Mouse (Mus musculus): ENCODE measurements around the gene Prmt2. TPM values are rescaled to one million over a fixed set of nuclear protein-coding genes. Genes with fewer than 3 reads are reported as not detected.

The Prmt2 gene
- polyA plus RNA-seq, 2 experiments, result 57.9 to 61.4 TPM

- no peak for ATAC-seq (ENCODE audit: low FRiP score, low read depth)
- TF ChIP-seq POLR2A (IDR thresholded peaks at IDR 0.05; ENCODE audit: borderline replicate concordance, extremely low read depth, insufficient read depth, insufficient read length), result no peak
- DNase-seq (ENCODE audit: low spot score), result no peak
- Histone ChIP-seq H3K4me1 (ENCODE audit: control insufficient read depth, insufficient read depth, low read length) (peaks cover 2% of the 10 kb centered on the region), H3K4me2 (replicated peaks; ENCODE audit: low read depth, low read length, severe bottlenecking) (no peak overlapping the region), H3K27me3 (ENCODE audit: control insufficient read depth, insufficient read depth, low read length) (no peaks in the 10 kb centered on the region), H3K27ac (replicated peaks; ENCODE audit: low read depth, low read length) (no peak overlapping the region), H3K36me3 (ENCODE audit: control insufficient read depth, insufficient read depth, low read length) (no peaks in the 10 kb centered on the region), H3K9me3 (ENCODE audit: control insufficient read depth, low read length) (no peaks in the 10 kb centered on the region), H3K9ac (ENCODE audit: low read depth, low read length, severe bottlenecking) (no peak overlapping the region), H3K4me3 (replicated peaks; ENCODE audit: low read length) (no peak overlapping the region)
- WGBS, result 69% methylated on average over 21 of the region's 21 CpGs
Observed at GRCm38 (mm10) chr10:76247960-76248646, 10.4 kb upstream of the Prmt2 start.

DNA sequence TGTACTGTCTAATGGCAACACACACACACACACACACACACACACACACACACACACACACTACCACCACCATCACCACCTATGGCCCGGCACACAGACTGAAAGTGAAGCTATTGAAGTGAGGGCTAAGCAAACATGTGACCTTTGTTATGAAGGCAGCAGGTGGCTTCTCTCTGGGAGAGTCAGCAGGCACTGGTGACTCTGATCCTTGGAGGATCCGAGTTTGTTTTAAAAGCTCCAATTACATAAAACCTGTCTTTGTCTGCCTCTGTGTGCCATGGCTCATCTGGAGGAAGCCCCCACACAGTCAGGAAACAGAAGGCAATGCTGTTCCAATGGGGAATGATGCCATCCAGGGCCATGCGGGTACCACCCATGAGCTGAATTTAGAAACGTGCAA is 8.9 kb upstream of the Prmt2 start:
- Histone ChIP-seq H3K36me3 (ENCODE audit: control insufficient read depth, insufficient read depth, low read length) (no peaks in the 10 kb centered on the region), H3K9ac (ENCODE audit: low read depth, low read length, severe bottlenecking) (no peak overlapping the region), H3K4me3 (replicated peaks; ENCODE audit: low read length) (no peak overlapping the region), H3K4me2 (replicated peaks; ENCODE audit: low read depth, low read length, severe bottlenecking) (no peak overlapping the region), H3K9me3 (ENCODE audit: control insufficient read depth, low read length) (no peaks in the 10 kb centered on the region), H3K4me1 (ENCODE audit: control insufficient read depth, insufficient read depth, low read length) (no peaks in the 10 kb centered on the region; the same call in 1 of the 2 replicates), H3K27me3 (ENCODE audit: control insufficient read depth, insufficient read depth, low read length) (no peaks in the 10 kb centered on the region), H3K27ac (replicated peaks; ENCODE audit: low read depth, low read length) (no peak overlapping the region)
- DNase-seq (ENCODE audit: low spot score), result no peak
- ATAC-seq (ENCODE audit: low FRiP score, low read depth), result peak; percentile 37; the same call in 1 of the 2 replicates
- TF ChIP-seq POLR2A (IDR thresholded peaks at IDR 0.05; ENCODE audit: borderline replicate concordance, extremely low read depth, insufficient read depth, insufficient read length), result no peak
- WGBS, result 70% methylated on average over 4 of the region's 4 CpGs

- Histone ChIP-seq H3K4me2 (replicated peaks; ENCODE audit: low read depth, low read length, severe bottlenecking) (no peak overlapping the region), H3K27me3 (ENCODE audit: control insufficient read depth, insufficient read depth, low read length) (no peaks in the 10 kb centered on the region), H3K36me3 (ENCODE audit: control insufficient read depth, insufficient read depth, low read length) (no peaks in the 10 kb centered on the region), H3K27ac (replicated peaks; ENCODE audit: low read depth, low read length) (no peak overlapping the region), H3K4me1 (ENCODE audit: control insufficient read depth, insufficient read depth, low read length) (no peaks in the 10 kb centered on the region; the same call in 1 of the 2 replicates), H3K9ac (ENCODE audit: low read depth, low read length, severe bottlenecking) (no peak overlapping the region), H3K4me3 (replicated peaks; ENCODE audit: low read length) (no peak overlapping the region), H3K9me3 (ENCODE audit: control insufficient read depth, low read length) (no peaks in the 10 kb centered on the region)
- WGBS, result 67% methylated on average over 2 of the region's 2 CpGs
- DNase-seq (ENCODE audit: low spot score) (no peak), ATAC-seq (ENCODE audit: low FRiP score, low read depth) (no peak)
- no peak for TF ChIP-seq POLR2A (IDR thresholded peaks at IDR 0.05; ENCODE audit: borderline replicate concordance, extremely low read depth, insufficient read depth, insufficient read length)
Observed at GRCm38 (mm10) chr10:76245106-76245505, 7.4 kb upstream of the Prmt2 start.

DNA sequence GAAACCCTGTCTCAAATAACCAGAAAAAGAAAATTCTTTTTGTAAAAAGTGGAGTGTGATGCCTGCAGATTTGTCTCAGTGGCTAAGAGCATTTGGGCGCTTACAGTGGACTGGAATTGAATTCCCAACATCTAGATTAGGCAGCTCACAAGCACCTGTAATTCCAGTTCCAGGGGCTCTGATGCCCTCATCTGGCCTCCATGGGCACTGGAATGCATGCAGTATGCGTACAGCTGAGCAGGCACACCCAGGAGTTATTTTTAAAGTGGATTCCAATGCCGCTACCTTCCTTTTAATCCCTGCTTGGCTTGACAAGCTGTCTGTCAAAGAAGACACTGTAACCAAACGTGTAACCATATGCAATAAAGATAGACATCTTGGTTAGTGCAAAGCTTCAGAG is 1.7 kb upstream of the Prmt2 start:
- Histone ChIP-seq H3K4me2 (replicated peaks; ENCODE audit: low read depth, low read length, severe bottlenecking) (no peak overlapping the region), H3K9ac (ENCODE audit: low read depth, low read length, severe bottlenecking) (no peak overlapping the region), H3K36me3 (ENCODE audit: control insufficient read depth, insufficient read depth, low read length) (peaks cover 3% of the 10 kb centered on the region; the same call in 1 of the 2 replicates), H3K27ac (replicated peaks; ENCODE audit: low read depth, low read length) (no peak overlapping the region), H3K27me3 (ENCODE audit: control insufficient read depth, insufficient read depth, low read length) (no peaks in the 10 kb centered on the region), H3K4me1 (ENCODE audit: control insufficient read depth, insufficient read depth, low read length) (peaks cover 8% of the 10 kb centered on the region), H3K9me3 (ENCODE audit: control insufficient read depth, low read length) (no peaks in the 10 kb centered on the region), H3K4me3 (replicated peaks; ENCODE audit: low read length) (no peak overlapping the region)
- DNase-seq (ENCODE audit: low spot score) (no peak), ATAC-seq (ENCODE audit: low FRiP score, low read depth) (no peak)
- WGBS, result 62% methylated on average over 4 of the region's 4 CpGs
- no peak for TF ChIP-seq POLR2A (IDR thresholded peaks at IDR 0.05; ENCODE audit: borderline replicate concordance, extremely low read depth, insufficient read depth, insufficient read length)

DNA sequence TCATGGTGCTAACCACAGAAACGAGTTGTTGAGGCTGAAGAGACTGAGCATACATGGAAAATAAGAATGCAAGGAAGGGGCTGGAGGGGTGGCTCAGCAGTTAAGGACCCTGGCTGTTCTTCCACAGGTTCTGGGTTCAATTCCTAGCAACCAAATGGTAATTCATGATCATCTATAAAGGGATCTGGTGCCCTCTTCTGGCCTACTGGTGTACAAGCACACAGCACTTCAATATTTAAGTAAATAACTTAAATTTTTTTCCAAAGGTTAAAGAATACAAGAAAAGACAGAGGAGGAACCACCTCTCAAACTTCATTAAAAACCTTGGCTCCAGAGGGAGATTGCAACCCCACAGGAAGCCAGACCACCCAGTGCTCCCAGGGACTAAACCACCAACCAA is 8.0 kb downstream of the Prmt2 start:
- DNase-seq (ENCODE audit: low spot score), result no peak
- Histone ChIP-seq H3K27ac (replicated peaks; ENCODE audit: low read depth, low read length) (no peak overlapping the region), H3K36me3 (ENCODE audit: control insufficient read depth, insufficient read depth, low read length) (peaks cover 14% of the 10 kb centered on the region; the same call in 1 of the 2 replicates), H3K9ac (ENCODE audit: low read depth, low read length, severe bottlenecking) (no peak overlapping the region), H3K4me1 (ENCODE audit: control insufficient read depth, insufficient read depth, low read length) (no peaks in the 10 kb centered on the region), H3K4me3 (replicated peaks; ENCODE audit: low read length) (no peak overlapping the region), H3K4me2 (replicated peaks; ENCODE audit: low read depth, low read length, severe bottlenecking) (no peak overlapping the region), H3K27me3 (ENCODE audit: control insufficient read depth, insufficient read depth, low read length) (no peaks in the 10 kb centered on the region), H3K9me3 (ENCODE audit: control insufficient read depth, low read length) (no peaks in the 10 kb centered on the region)
- no peak for ATAC-seq (ENCODE audit: low FRiP score, low read depth)
- 69% methylated on average over 1 of the region's 1 CpGs for WGBS
- TF ChIP-seq POLR2A (IDR thresholded peaks at IDR 0.05; ENCODE audit: borderline replicate concordance, extremely low read depth, insufficient read depth, insufficient read length), result no peak

All from limb, embryonic 14.5 days (tissue).